Mouse (Mus musculus): Measurements from ENCODE around the gene Hey2.

DNA sequence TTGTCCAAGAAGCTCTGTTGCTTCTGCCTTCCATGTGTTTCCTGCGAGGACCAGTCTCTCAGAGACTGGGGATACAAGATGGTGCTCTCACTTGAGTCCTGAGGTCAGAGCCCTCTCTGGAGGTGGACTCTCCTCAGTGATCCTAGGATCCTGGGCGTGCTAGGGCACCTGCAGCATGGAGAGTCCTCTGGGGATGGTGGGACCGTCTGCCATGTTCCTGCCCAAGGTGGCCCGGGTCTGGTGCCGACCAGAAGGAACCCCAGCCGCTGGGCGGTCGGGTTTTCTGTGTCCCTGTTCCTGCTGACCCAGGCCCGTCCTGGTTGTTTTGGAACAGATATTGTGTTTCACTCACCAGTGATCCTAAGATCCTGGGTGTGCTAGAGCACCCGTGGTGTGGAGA lies 38.5 kb upstream of the Hey2 start:
- TF ChIP-seq CTCF (IDR thresholded peaks at IDR 0.05; ENCODE audit: control insufficient read depth, insufficient read depth, insufficient read length) (no peak), CEBPB (IDR thresholded peaks at IDR 0.05; ENCODE audit: low read depth) (no peak), MAX (IDR thresholded peaks at IDR 0.05) (no peak), FOSL1 (IDR thresholded peaks at IDR 0.05; ENCODE audit: insufficient read depth, low read length, poor library complexity, severe bottlenecking) (no peak)

Measured in C2C12 (cell line).